Mouse (Mus musculus) hematopoietic stem cell, adult 5-6 weeks (primary cell): ENCODE results near the gene Abhd16a. TPM values are rescaled to one million over a fixed set of nuclear protein-coding genes. Genes with fewer than 3 reads are reported as not detected.

Experiments used
- total RNA-seq: library from RNA; stranded (forward); fragments of 172-1452, 232-1000 nt; gene quantifications from 2 replicates; pipeline ENCODE4 v1.2.3, GENCODE M21; 2017

The Abhd16a gene
- total RNA-seq, 1 experiment from 2014 or later: 25.9 TPM

Other genes starting within 250 kb of the Abhd16a start
- gene Skiv2l, start 239.1 kb upstream of the Abhd16a start, total RNA-seq: 44.0 and 55.5 TPM in 2 replicates
- gene Nelfe, start 238.9 kb upstream of the Abhd16a start, total RNA-seq: 40.6 and 41.3 TPM in 2 replicates
- not detected in 2 replicates for gene Cfb, start 226.7 kb upstream of the Abhd16a start, total RNA-seq
- gene Zbtb12, start 209.8 kb upstream of the Abhd16a start, total RNA-seq: 11.3 and 15.1 TPM in 2 replicates
- not detected in 2 replicates for gene Gm20547, start 207.2 kb upstream of the Abhd16a start, total RNA-seq
- gene C2, start 191.0 kb upstream of the Abhd16a start, total RNA-seq: 3.3 TPM in 1 of 2 replicates, not detected in the other
- 106 and 109 TPM in 2 replicates for gene Ehmt2, start 190.8 kb upstream of the Abhd16a start, total RNA-seq
- 0.19 TPM in 1 of 2 replicates, not detected in the other for gene Slc44a4, start 174.8 kb upstream of the Abhd16a start, total RNA-seq
- gene Neu1, start 158.0 kb upstream of the Abhd16a start, total RNA-seq: 6.9 and 12.1 TPM in 2 replicates
- 18.4 and 24.7 TPM in 2 replicates for gene Hspa1b, start 130.0 kb upstream of the Abhd16a start, total RNA-seq
- 1.1 TPM in 1 of 2 replicates, not detected in the other for gene Gm20481, start 119.4 kb upstream of the Abhd16a start, total RNA-seq
- 16.3 and 22.9 TPM in 2 replicates for gene Hspa1a, start 117.1 kb upstream of the Abhd16a start, total RNA-seq
- 0.05 TPM in 1 of 2 replicates, not detected in the other for gene Hspa1l, start 116.6 kb upstream of the Abhd16a start, total RNA-seq
- gene Lsm2, start 107.4 kb upstream of the Abhd16a start, total RNA-seq: 28.5 and 39.0 TPM in 2 replicates
- 228 and 415 TPM in 2 replicates for gene Vars, start 88.3 kb upstream of the Abhd16a start, total RNA-seq
- gene Vwa7, start 72.7 kb upstream of the Abhd16a start, total RNA-seq: 0.38 and 0.45 TPM in 2 replicates
- 1.7 TPM in 1 of 2 replicates, not detected in the other for gene Sapcd1, start 61.2 kb upstream of the Abhd16a start, total RNA-seq
- gene Msh5, start 42.5 kb upstream of the Abhd16a start, total RNA-seq: 3.7 and 7.9 TPM in 2 replicates
- 294 and 299 TPM in 2 replicates for gene Clic1, start 39.3 kb upstream of the Abhd16a start, total RNA-seq
- 27.4 and 32.3 TPM in 2 replicates for gene Ddah2, start 30.2 kb upstream of the Abhd16a start, total RNA-seq
- gene Ly6g6c, start 23.9 kb upstream of the Abhd16a start, total RNA-seq: not detected in 2 replicates
- not detected in 2 replicates for gene Mpig6b, start 23.1 kb upstream of the Abhd16a start, total RNA-seq
- not detected in 2 replicates for gene Ly6g6e, start 12.4 kb upstream of the Abhd16a start, total RNA-seq
- not detected in 2 replicates for gene Ly6g6d, start 11.2 kb upstream of the Abhd16a start, total RNA-seq
- not detected in 2 replicates for gene Ly6g6f, start 3.7 kb upstream of the Abhd16a start, total RNA-seq
- gene Ly6g5c, start 19.0 kb downstream of the Abhd16a start, total RNA-seq: not detected in 2 replicates
- 1.6 TPM in 1 of 2 replicates, not detected in the other for gene Ly6g5b, start 26.2 kb downstream of the Abhd16a start, total RNA-seq
- 31.2 and 35.1 TPM in 2 replicates for gene Gpank1, start 32.2 kb downstream of the Abhd16a start, total RNA-seq
- 250 and 330 TPM in 2 replicates for gene Csnk2b, start 32.8 kb downstream of the Abhd16a start, total RNA-seq
- gene D17H6S53E, start 37.1 kb downstream of the Abhd16a start, total RNA-seq: 6.1 and 6.3 TPM in 2 replicates
- 0.38 TPM in 1 of 2 replicates, not detected in the other for gene Apom, start 42.8 kb downstream of the Abhd16a start, total RNA-seq
- 109 and 121 TPM in 2 replicates for gene Bag6, start 45.9 kb downstream of the Abhd16a start, total RNA-seq
- 61.3 and 65.9 TPM in 2 replicates for gene Prrc2a, start 75.6 kb downstream of the Abhd16a start, total RNA-seq
- 1.8 TPM in 1 of 2 replicates, not detected in the other for gene Aif1, start 86.8 kb downstream of the Abhd16a start, total RNA-seq
- gene Lst1, start 99.2 kb downstream of the Abhd16a start, total RNA-seq: 85.1 and 145 TPM in 2 replicates
- gene Ltb, start 105.2 kb downstream of the Abhd16a start, total RNA-seq: 31.4 and 64.0 TPM in 2 replicates
- 22.3 and 44.4 TPM in 2 replicates for gene Tnf, start 112.7 kb downstream of the Abhd16a start, total RNA-seq
- not detected in 2 replicates for gene Lta, start 116.1 kb downstream of the Abhd16a start, total RNA-seq
- gene Gm16181, start 131.6 kb downstream of the Abhd16a start, total RNA-seq: 3.1 TPM in 1 of 2 replicates, not detected in the other
- gene Atp6v1g2, start 144.4 kb downstream of the Abhd16a start, total RNA-seq: 3.8 and 5.2 TPM in 2 replicates
- gene Nfkbil1, start 146.5 kb downstream of the Abhd16a start, total RNA-seq: 4.3 and 15.9 TPM in 2 replicates
- gene Ddx39b, start 152.5 kb downstream of the Abhd16a start, total RNA-seq: 207 and 226 TPM in 2 replicates
- gene H2-D1, start 173.5 kb downstream of the Abhd16a start, total RNA-seq: 627 and 791 TPM in 2 replicates
- 0.25 TPM in 1 of 2 replicates, not detected in the other for gene H2-Q1, start 231.1 kb downstream of the Abhd16a start, total RNA-seq